Mouse (Mus musculus): ENCODE results near the gene 2610008E11Rik. TPM values are rescaled to one million over a fixed set of nuclear protein-coding genes. Genes with fewer than 3 reads are reported as not detected.

2610008E11Rik gene
- 51.2 and 68.4 TPM in 2 replicates for polyA plus RNA-seq (2014; fragmentation: Nextera tagmentation; extraction: Ambion mirVana)

DNA sequence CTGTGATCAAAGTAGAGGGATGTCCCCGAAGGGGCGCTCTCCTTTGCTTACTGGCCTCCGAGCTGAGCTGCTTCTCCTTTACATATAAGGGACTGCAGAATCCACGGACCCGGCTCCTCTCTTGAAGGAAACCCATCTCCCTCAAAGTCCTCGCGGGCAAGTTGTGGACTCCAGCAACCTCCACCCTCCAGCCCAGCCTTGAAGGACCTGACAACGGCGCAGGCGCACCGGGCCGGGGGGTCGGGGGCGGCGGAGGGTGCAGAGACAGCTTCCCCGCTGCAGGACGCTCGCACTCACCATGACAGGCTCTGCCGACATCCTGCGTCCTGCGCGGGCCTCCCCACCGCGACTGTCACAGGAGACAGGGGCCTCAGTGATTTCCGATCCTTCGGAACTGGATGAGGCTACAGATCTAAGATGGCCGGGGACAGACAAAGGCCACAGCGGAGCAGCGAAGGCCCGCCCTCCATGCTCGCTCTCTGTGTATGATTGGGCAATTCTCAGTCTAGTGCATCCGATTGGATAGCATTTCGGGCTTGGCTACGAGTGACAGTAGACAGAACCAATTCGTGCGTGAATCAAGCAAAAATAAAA is at the start of gene 2610008E11Rik:
TSS of gene 2610008E11Rik (minus strand) at position 440 of the 594 bp plus-strand sequence.
- Histone ChIP-seq H3K27me3 (ENCODE audit: control insufficient read depth, insufficient read depth, low read length) (no peaks in the 10 kb centered on the region), H3K4me2 (ENCODE audit: low read length) (peak within 1 kb of the TSS; percentile 59), H3K9ac (replicated peaks; ENCODE audit: low read length) (peak within 1 kb of the TSS; percentile 97), H3K27ac (replicated peaks; ENCODE audit: low read depth, low read length) (peak within 1 kb of the TSS; percentile 100), H3K9me3 (ENCODE audit: control insufficient read depth, low read length) (no peaks in the 10 kb centered on the region), H3K4me1 (ENCODE audit: control insufficient read depth, insufficient read depth, low read length) (peaks cover 18% of the 10 kb centered on the region), H3K36me3 (ENCODE audit: control insufficient read depth, insufficient read depth, low read length) (peaks cover 20% of the 10 kb centered on the region), H3K4me3 (replicated peaks; ENCODE audit: low read depth, low read length) (peak within 1 kb of the TSS; percentile 70)
- WGBS: under 1% methylated on average over 36 of the region's 36 CpGs
- DNase-seq (peak; percentile 97), ATAC-seq (ENCODE audit: low FRiP score, low TSS enrichment) (peak; percentile 100)

DNA sequence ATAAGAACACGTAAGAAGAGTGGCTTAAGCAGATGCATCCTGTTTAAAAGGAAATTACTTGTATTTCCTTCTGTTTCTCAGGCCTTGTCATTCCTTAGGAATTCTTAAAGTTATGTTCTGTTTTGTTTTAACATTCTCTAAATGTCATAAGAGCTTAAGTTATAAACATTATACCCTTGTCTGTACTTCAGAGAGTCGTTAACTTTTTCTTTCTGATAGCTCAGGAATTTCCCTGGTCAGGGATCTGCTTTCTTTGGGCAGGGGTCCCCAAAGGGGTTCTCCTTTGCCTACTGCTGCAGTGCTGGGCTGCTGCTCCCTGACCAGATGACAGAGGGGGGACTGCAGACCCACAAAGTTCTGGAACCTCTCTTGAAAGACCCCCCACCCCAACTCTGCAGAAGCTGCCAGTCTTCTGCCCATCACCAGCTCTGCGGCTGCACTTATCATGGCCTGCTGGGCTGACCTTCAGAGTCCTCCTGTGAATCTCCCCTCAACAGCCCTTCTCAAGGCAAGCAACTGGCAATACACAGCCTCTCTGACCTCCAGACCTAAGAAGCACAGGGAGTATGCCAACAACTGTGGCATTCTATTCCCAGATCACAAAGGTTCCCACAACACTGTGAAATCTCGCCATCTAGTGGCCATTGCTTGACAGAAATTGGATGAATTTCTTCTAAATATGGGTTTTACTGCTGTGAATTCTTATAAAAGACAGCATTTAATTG is 18.9 kb upstream of the 2610008E11Rik start:
- H3K4me2 ChIP-seq (ENCODE audit: low read length): no peak overlapping the region
- no peak overlapping the region for H3K9ac ChIP-seq (replicated peaks; ENCODE audit: low read length)
- H3K9me3 ChIP-seq (ENCODE audit: control insufficient read depth, low read length): no peaks in the 10 kb centered on the region
- no peak overlapping the region for H3K4me3 ChIP-seq (replicated peaks; ENCODE audit: low read depth, low read length)
- DNase-seq: peak; percentile 94
- no peaks in the 10 kb centered on the region for H3K36me3 ChIP-seq (ENCODE audit: control insufficient read depth, insufficient read depth, low read length)
- WGBS: 59% methylated on average over 4 of the region's 4 CpGs
- no peaks in the 10 kb centered on the region for H3K4me1 ChIP-seq (ENCODE audit: control insufficient read depth, insufficient read depth, low read length)
- no peaks in the 10 kb centered on the region for H3K27me3 ChIP-seq (ENCODE audit: control insufficient read depth, insufficient read depth, low read length)
- no peak; the same call in 1 of the 2 replicates for ATAC-seq (ENCODE audit: low FRiP score, low TSS enrichment)
- H3K27ac ChIP-seq (replicated peaks; ENCODE audit: low read depth, low read length): no peak overlapping the region

DNA sequence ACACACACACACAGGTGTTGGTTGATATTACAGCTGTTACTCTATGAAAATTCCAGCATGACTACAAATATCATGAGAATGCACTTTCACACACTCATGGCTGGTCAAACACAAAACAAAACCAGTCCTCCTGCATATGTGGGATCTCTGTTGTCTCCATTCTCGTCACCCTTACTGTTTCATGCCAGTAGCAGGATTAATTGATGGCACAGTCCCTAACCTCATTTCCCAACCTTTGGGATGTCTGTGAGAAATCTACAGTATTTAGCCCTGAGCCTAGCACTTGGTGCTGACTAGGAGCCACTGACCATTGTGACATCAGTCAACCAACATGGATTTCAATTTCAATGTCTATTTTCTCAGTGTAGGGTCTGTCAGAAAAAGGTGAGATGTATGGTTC is 17.7 kb upstream of the 2610008E11Rik start:
- no peak for ATAC-seq (ENCODE audit: low FRiP score, low TSS enrichment)
- DNase-seq: no peak
- Histone ChIP-seq H3K36me3 (ENCODE audit: control insufficient read depth, insufficient read depth, low read length) (no peaks in the 10 kb centered on the region), H3K27me3 (ENCODE audit: control insufficient read depth, insufficient read depth, low read length) (no peaks in the 10 kb centered on the region), H3K27ac (replicated peaks; ENCODE audit: low read depth, low read length) (no peak overlapping the region), H3K4me2 (ENCODE audit: low read length) (no peak overlapping the region), H3K4me3 (replicated peaks; ENCODE audit: low read depth, low read length) (no peak overlapping the region), H3K9ac (replicated peaks; ENCODE audit: low read length) (no peak overlapping the region), H3K4me1 (ENCODE audit: control insufficient read depth, insufficient read depth, low read length) (no peaks in the 10 kb centered on the region), H3K9me3 (ENCODE audit: control insufficient read depth, low read length) (no peaks in the 10 kb centered on the region)
- 74% methylated on average over 1 of the region's 1 CpGs for WGBS

DNA sequence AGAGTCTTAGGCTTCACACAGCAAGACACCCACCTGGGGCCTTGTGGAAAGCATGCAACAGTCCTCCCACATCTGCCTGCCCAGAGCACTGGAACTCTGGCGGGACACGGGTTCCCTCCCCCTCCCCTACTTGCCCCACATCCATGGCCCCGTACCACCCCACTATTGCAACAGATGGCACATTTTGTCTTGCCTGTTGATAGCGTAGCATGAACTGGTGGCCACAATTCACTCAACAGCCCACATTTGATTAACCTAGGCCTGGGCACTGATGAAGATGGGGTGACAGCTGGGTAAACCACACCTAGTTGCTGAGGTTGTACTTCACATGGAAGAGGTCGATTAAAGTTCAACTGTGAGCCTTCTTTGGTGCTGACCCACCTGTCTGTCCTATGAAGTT is 13.1 kb upstream of the 2610008E11Rik start:
- 96% methylated on average over 5 of the region's 5 CpGs for WGBS
- Histone ChIP-seq H3K27ac (replicated peaks; ENCODE audit: low read depth, low read length) (no peak overlapping the region), H3K36me3 (ENCODE audit: control insufficient read depth, insufficient read depth, low read length) (no peaks in the 10 kb centered on the region), H3K9ac (replicated peaks; ENCODE audit: low read length) (no peak overlapping the region), H3K9me3 (ENCODE audit: control insufficient read depth, low read length) (no peaks in the 10 kb centered on the region), H3K4me1 (ENCODE audit: control insufficient read depth, insufficient read depth, low read length) (no peaks in the 10 kb centered on the region), H3K4me2 (ENCODE audit: low read length) (no peak overlapping the region), H3K27me3 (ENCODE audit: control insufficient read depth, insufficient read depth, low read length) (no peaks in the 10 kb centered on the region), H3K4me3 (replicated peaks; ENCODE audit: low read depth, low read length) (no peak overlapping the region)
- DNase-seq (no peak), ATAC-seq (ENCODE audit: low FRiP score, low TSS enrichment) (no peak)

DNA sequence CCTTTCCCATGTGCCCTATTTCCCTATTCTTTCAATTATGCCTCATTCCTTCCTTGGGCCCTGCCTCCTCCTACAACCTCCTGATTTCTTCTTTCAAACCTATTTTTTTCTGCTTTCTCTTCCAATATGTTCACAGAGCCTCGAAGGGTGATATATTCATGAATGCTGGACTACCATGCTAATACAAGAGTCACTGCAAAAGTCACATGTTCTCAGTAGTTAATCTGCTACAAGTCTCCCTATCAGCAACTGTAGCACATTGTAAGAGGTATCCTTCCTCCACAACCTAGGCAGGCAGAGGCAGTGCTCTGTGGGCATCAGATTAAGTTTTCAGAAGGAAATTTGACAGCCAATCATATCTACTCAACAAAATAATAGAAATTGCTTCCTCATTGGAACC is 11.8 kb upstream of the 2610008E11Rik start:
- Histone ChIP-seq H3K4me2 (ENCODE audit: low read length) (no peak overlapping the region), H3K4me3 (replicated peaks; ENCODE audit: low read depth, low read length) (no peak overlapping the region), H3K27ac (replicated peaks; ENCODE audit: low read depth, low read length) (no peak overlapping the region), H3K9ac (replicated peaks; ENCODE audit: low read length) (no peak overlapping the region), H3K9me3 (ENCODE audit: control insufficient read depth, low read length) (no peaks in the 10 kb centered on the region), H3K4me1 (ENCODE audit: control insufficient read depth, insufficient read depth, low read length) (no peaks in the 10 kb centered on the region), H3K36me3 (ENCODE audit: control insufficient read depth, insufficient read depth, low read length) (no peaks in the 10 kb centered on the region), H3K27me3 (ENCODE audit: control insufficient read depth, insufficient read depth, low read length) (no peaks in the 10 kb centered on the region)
- 80% methylated on average over 1 of the region's 1 CpGs for WGBS
- DNase-seq (no peak), ATAC-seq (ENCODE audit: low FRiP score, low TSS enrichment) (no peak)

DNA sequence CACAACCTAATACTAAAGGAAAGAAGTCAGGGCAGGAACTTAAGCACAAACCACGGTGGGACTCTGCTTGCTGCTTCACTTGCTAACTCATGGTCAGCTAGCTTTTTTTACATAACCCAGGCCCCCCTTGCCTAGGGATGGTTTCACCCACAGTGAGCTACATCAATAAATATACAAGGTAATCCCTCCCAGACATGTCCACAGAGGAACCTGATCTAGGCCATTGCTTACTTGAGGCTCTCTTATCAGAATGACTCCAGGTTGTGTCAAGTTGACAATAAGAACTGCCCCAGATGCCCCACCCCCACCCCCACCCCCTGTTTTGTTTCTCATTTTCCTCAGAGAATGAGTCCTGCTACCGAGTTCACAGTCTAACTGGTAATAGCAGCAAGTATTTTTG is 10.1 kb upstream of the 2610008E11Rik start:
- H3K9me3 ChIP-seq (ENCODE audit: control insufficient read depth, low read length): no peaks in the 10 kb centered on the region
- no peak overlapping the region for H3K4me2 ChIP-seq (ENCODE audit: low read length)
- H3K27me3 ChIP-seq (ENCODE audit: control insufficient read depth, insufficient read depth, low read length): no peaks in the 10 kb centered on the region
- no peaks in the 10 kb centered on the region for H3K36me3 ChIP-seq (ENCODE audit: control insufficient read depth, insufficient read depth, low read length)
- H3K4me1 ChIP-seq (ENCODE audit: control insufficient read depth, insufficient read depth, low read length): no peaks in the 10 kb centered on the region
- no peak overlapping the region for H3K27ac ChIP-seq (replicated peaks; ENCODE audit: low read depth, low read length)
- ATAC-seq (ENCODE audit: low FRiP score, low TSS enrichment) (no peak), DNase-seq (no peak)
- 82% methylated on average over 2 of the region's 2 CpGs for WGBS
- no peak overlapping the region for H3K9ac ChIP-seq (replicated peaks; ENCODE audit: low read length)
- H3K4me3 ChIP-seq (replicated peaks; ENCODE audit: low read depth, low read length): no peak overlapping the region

DNA sequence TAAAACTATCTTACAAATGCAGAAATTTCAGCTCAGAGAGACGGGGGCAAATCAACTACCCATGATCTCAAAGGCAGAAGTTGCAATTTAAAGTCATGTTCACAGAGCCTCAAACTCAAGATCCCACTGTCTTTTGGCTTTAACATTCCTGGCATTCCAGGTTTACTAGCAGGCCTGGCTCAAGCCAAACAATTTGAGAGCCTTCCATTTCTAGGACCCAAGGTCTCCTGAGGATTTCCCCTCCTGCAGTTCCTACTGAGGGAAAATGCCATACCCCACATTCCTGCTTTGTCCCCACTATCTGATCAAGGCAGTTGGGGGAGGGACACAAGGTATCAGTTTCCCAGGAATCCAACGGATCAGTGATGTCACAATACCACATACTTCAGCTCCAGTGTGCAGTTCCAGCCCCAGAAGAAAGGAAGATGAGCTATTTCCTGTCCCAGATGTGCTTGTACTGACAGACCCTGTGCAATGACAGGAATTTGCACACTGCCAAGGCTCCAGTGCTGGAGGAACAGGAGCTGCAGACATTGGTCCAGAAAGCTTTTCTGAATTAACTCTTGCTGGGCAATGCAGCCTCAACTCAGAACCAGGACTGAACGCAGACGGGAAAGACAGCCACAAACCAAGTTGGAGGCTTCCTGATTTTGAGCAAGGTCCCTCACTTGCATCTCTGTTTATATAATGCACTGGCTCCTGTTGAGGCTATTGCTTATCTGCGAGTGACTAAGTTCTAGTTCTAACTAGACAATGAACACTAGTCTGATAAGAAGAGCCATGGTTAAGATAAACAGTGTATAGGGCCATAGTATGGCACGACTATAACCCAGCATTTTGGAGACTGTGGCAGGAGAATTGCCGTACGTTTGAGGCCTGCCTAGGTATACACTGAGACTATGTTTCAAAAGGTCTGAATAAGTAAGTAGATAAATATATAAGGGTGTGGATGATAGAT is 9.2 kb upstream of the 2610008E11Rik start:
- DNase-seq (no peak), ATAC-seq (ENCODE audit: low FRiP score, low TSS enrichment) (no peak)
- Histone ChIP-seq H3K4me1 (ENCODE audit: control insufficient read depth, insufficient read depth, low read length) (no peaks in the 10 kb centered on the region), H3K27me3 (ENCODE audit: control insufficient read depth, insufficient read depth, low read length) (no peaks in the 10 kb centered on the region), H3K9ac (replicated peaks; ENCODE audit: low read length) (no peak overlapping the region), H3K27ac (replicated peaks; ENCODE audit: low read depth, low read length) (no peak overlapping the region), H3K4me2 (ENCODE audit: low read length) (no peak overlapping the region), H3K36me3 (ENCODE audit: control insufficient read depth, insufficient read depth, low read length) (no peaks in the 10 kb centered on the region), H3K9me3 (ENCODE audit: control insufficient read depth, low read length) (no peaks in the 10 kb centered on the region), H3K4me3 (replicated peaks; ENCODE audit: low read depth, low read length) (no peak overlapping the region)
- 71% methylated on average over 8 of the region's 8 CpGs for WGBS

DNA sequence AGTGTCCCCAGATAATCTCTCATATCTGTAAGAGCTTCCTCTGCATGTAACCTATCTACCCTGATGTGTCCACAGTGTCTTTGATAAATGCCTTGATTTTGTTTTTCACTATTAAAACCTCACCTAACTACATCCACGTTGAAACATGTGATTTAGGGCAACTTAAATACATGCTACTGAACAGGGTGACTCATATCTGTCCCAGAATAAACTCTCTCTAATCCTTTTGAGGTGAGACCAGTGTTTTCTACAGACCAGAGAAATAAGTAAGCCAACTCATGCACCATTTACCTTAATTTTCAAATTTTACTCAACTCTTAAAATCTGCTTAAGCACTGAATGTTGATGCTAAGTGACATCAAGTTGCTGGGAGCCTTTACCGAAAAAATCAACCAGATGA is 694 bp downstream of the 2610008E11Rik start:
- WGBS: 15% methylated on average over 2 of the region's 2 CpGs
- no peak for ATAC-seq (ENCODE audit: low FRiP score, low TSS enrichment)
- DNase-seq: peak; percentile 18
- Histone ChIP-seq H3K27ac (replicated peaks; ENCODE audit: low read depth, low read length) (peak overlapping the region; percentile 100), H3K36me3 (ENCODE audit: control insufficient read depth, insufficient read depth, low read length) (peaks cover 25% of the 10 kb centered on the region), H3K9me3 (ENCODE audit: control insufficient read depth, low read length) (no peaks in the 10 kb centered on the region), H3K27me3 (ENCODE audit: control insufficient read depth, insufficient read depth, low read length) (no peaks in the 10 kb centered on the region), H3K4me1 (ENCODE audit: control insufficient read depth, insufficient read depth, low read length) (peaks cover 18% of the 10 kb centered on the region), H3K9ac (replicated peaks; ENCODE audit: low read length) (peak overlapping the region; percentile 97), H3K4me3 (replicated peaks; ENCODE audit: low read depth, low read length) (peak overlapping the region; percentile 70), H3K4me2 (ENCODE audit: low read length) (peak overlapping the region; percentile 59)

All from midbrain, embryonic 14.5 days (tissue).